Mouse (Mus musculus) monocyte, adult 2 months (primary cell): Measurements from ENCODE around the gene Ctsr.
"Not testable (repeated sequence)": the region's sequence is repeated elsewhere in the genome, so short reads cannot be mapped to it uniquely, and the experiment has no call there.

Source experiments
- DNase-seq, 2 experiments: peaks; one replicate each; pipeline ENCODE4 v3.0.0; 2022; ENCODE audit warnings: low spot score in 2 of 2, low read depth in 1 of 2

Gene Ctsr

GRCm38 (mm10) chr13:61164156-61164555 lies at the start of gene Ctsr:
Gene Ctsr, minus strand, starts transcription at chr13:61164256.
- DNase-seq, result no peak

GRCm38 (mm10) chr13:61203310-61203709 lies 39.3 kb upstream of the Ctsr start, which contains the start of gene Cts6:
Gene Cts6, minus strand, starts transcription at chr13:61203410.
- DNase-seq, result no peak

GRCm38 (mm10) chr13:61185151-61185933 lies 21.3 kb upstream of the Ctsr start:
- DNase-seq, result not testable (repeated sequence)

GRCm38 (mm10) chr13:61164622-61165021 lies 566 bp upstream of the Ctsr start:
- no peak for DNase-seq
